Mouse (Mus musculus): Measurements from ENCODE around the gene Nrarp. TPM values are rescaled to one million over a fixed set of nuclear protein-coding genes. Genes with fewer than 3 reads are reported as not detected.
A peak's percentile ranks its signal among the peaks of the same experiment; 100 is the strongest.

The Nrarp gene
- polyA plus RNA-seq, 1 experiment: 50.0 TPM

GRCm38 (mm10) chr2:25157655-25158054, 22.9 kb upstream of the Nrarp start:
- peak; percentile 72 for DNase-seq (ENCODE audit: low read depth)
- TF ChIP-seq CTCF (IDR thresholded peaks at IDR 0.05; ENCODE audit: borderline replicate concordance, extremely low read depth, insufficient read depth, insufficient read length) (peak; percentile 37; the same call in 1 of the 2 replicates), POLR2A (IDR thresholded peaks at IDR 0.05; ENCODE audit: borderline replicate concordance, extremely low read depth, insufficient read depth, insufficient read length, poor library complexity, severe bottlenecking) (no peak)

GRCm38 (mm10) chr2:25167481-25167880, 13.1 kb upstream of the Nrarp start:
- DNase-seq (ENCODE audit: low read depth): peak; percentile 59
- TF ChIP-seq CTCF (IDR thresholded peaks at IDR 0.05; ENCODE audit: borderline replicate concordance, extremely low read depth, insufficient read depth, insufficient read length) (no peak), POLR2A (IDR thresholded peaks at IDR 0.05; ENCODE audit: borderline replicate concordance, extremely low read depth, insufficient read depth, insufficient read length, poor library complexity, severe bottlenecking) (no peak)

- no peak for TF ChIP-seq CTCF (IDR thresholded peaks at IDR 0.05; ENCODE audit: borderline replicate concordance, extremely low read depth, insufficient read depth, insufficient read length)
- DNase-seq (ENCODE audit: low read depth): peak; percentile 91
Observed at GRCm38 (mm10) chr2:25167919-25168664, 12.5 kb upstream of the Nrarp start.

GRCm38 (mm10) chr2:25168665-25168978, 11.9 kb upstream of the Nrarp start:
- no peak for DNase-seq (ENCODE audit: low read depth)
- TF ChIP-seq POLR2A (IDR thresholded peaks at IDR 0.05; ENCODE audit: borderline replicate concordance, extremely low read depth, insufficient read depth, insufficient read length, poor library complexity, severe bottlenecking) (no peak), CTCF (IDR thresholded peaks at IDR 0.05; ENCODE audit: borderline replicate concordance, extremely low read depth, insufficient read depth, insufficient read length) (no peak)

- TF ChIP-seq POLR2A (IDR thresholded peaks at IDR 0.05; ENCODE audit: borderline replicate concordance, extremely low read depth, insufficient read depth, insufficient read length, poor library complexity, severe bottlenecking): no peak
- no peak for TF ChIP-seq CTCF (IDR thresholded peaks at IDR 0.05; ENCODE audit: borderline replicate concordance, extremely low read depth, insufficient read depth, insufficient read length)
- DNase-seq (ENCODE audit: low read depth): no peak
Observed at GRCm38 (mm10) chr2:25169778-25170177, 10.8 kb upstream of the Nrarp start.

- no peak for TF ChIP-seq CTCF (IDR thresholded peaks at IDR 0.05; ENCODE audit: borderline replicate concordance, extremely low read depth, insufficient read depth, insufficient read length)
- no peak for TF ChIP-seq POLR2A (IDR thresholded peaks at IDR 0.05; ENCODE audit: borderline replicate concordance, extremely low read depth, insufficient read depth, insufficient read length, poor library complexity, severe bottlenecking)
- peak; percentile 72 for DNase-seq (ENCODE audit: low read depth)
Observed at GRCm38 (mm10) chr2:25170326-25171100, 10.0 kb upstream of the Nrarp start.

GRCm38 (mm10) chr2:25171101-25171768, 9.3 kb upstream of the Nrarp start:
- TF ChIP-seq CTCF (IDR thresholded peaks at IDR 0.05; ENCODE audit: borderline replicate concordance, extremely low read depth, insufficient read depth, insufficient read length): no peak
- no peak for TF ChIP-seq POLR2A (IDR thresholded peaks at IDR 0.05; ENCODE audit: borderline replicate concordance, extremely low read depth, insufficient read depth, insufficient read length, poor library complexity, severe bottlenecking)

GRCm38 (mm10) chr2:25171769-25172153, 8.8 kb upstream of the Nrarp start:
- DNase-seq (ENCODE audit: low read depth): peak; percentile 49
- no peak for TF ChIP-seq CTCF (IDR thresholded peaks at IDR 0.05; ENCODE audit: borderline replicate concordance, extremely low read depth, insufficient read depth, insufficient read length)
- TF ChIP-seq POLR2A (IDR thresholded peaks at IDR 0.05; ENCODE audit: borderline replicate concordance, extremely low read depth, insufficient read depth, insufficient read length, poor library complexity, severe bottlenecking): no peak

More at GRCm38 (mm10) chr2:25171101-25171768, 9.3 kb upstream of the Nrarp start:
- no peak for DNase-seq (ENCODE audit: low read depth)

GRCm38 (mm10) chr2:25172629-25173028, 7.9 kb upstream of the Nrarp start:
- TF ChIP-seq CTCF (IDR thresholded peaks at IDR 0.05; ENCODE audit: borderline replicate concordance, extremely low read depth, insufficient read depth, insufficient read length) (no peak), POLR2A (IDR thresholded peaks at IDR 0.05; ENCODE audit: borderline replicate concordance, extremely low read depth, insufficient read depth, insufficient read length, poor library complexity, severe bottlenecking) (no peak)
- no peak for DNase-seq (ENCODE audit: low read depth)

GRCm38 (mm10) chr2:25173821-25174220, 6.7 kb upstream of the Nrarp start:
- no peak for TF ChIP-seq POLR2A (IDR thresholded peaks at IDR 0.05; ENCODE audit: borderline replicate concordance, extremely low read depth, insufficient read depth, insufficient read length, poor library complexity, severe bottlenecking)
- no peak for TF ChIP-seq CTCF (IDR thresholded peaks at IDR 0.05; ENCODE audit: borderline replicate concordance, extremely low read depth, insufficient read depth, insufficient read length)
- DNase-seq (ENCODE audit: low read depth): no peak

- TF ChIP-seq POLR2A (IDR thresholded peaks at IDR 0.05; ENCODE audit: borderline replicate concordance, extremely low read depth, insufficient read depth, insufficient read length, poor library complexity, severe bottlenecking) (no peak), CTCF (IDR thresholded peaks at IDR 0.05; ENCODE audit: borderline replicate concordance, extremely low read depth, insufficient read depth, insufficient read length) (no peak)
Observed at GRCm38 (mm10) chr2:25174866-25175689, 5.5 kb upstream of the Nrarp start.

More at GRCm38 (mm10) chr2:25174866-25175689, 5.5 kb upstream of the Nrarp start:
- no peak for DNase-seq (ENCODE audit: low read depth)
